Mouse (Mus musculus): ENCODE data around the gene Auts2. TPM values are rescaled to one million over a fixed set of nuclear protein-coding genes. Genes with fewer than 3 reads are reported as not detected.

Auts2 gene
- polyA plus RNA-seq, 1 experiment from 2014 or later: 71.4 TPM

DNA sequence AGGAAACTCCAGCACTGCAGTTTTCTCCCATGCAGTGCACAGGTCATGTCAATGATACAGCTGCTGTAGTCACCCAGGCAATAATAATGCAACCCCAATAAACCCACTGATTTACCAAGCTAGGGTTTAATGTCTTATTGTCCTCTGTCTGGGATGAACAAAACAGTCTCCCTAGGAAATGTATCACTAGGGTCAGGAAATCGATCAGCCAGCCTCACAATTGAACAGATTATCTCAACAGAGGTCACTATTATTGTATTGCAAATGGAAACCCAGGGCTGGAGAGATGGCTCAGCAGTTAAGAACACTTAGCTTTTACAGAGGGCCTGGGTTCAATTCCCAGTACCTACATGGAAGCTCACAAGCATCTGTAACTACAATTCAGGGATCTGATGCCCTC is 65.6 kb downstream of the Auts2 start:
- Histone ChIP-seq H3K4me3 (ENCODE audit: low read depth, low read length) (no peak overlapping the region), H3K36me3 (ENCODE audit: control insufficient read depth, insufficient read depth, low read length) (no peaks in the 10 kb centered on the region), H3K4me2 (ENCODE audit: low read depth, low read length, severe bottlenecking) (no peak overlapping the region), H3K9ac (ENCODE audit: low read length) (no peak overlapping the region), H3K27ac (ENCODE audit: low read depth, low read length) (no peak overlapping the region), H3K9me3 (ENCODE audit: control insufficient read depth, low read length) (no peaks in the 10 kb centered on the region), H3K27me3 (ENCODE audit: control insufficient read depth, insufficient read depth, low read length) (no peaks in the 10 kb centered on the region), H3K4me1 (replicated peaks; ENCODE audit: control insufficient read depth, insufficient read depth, low read length) (peaks cover 10% of the 10 kb centered on the region)
- DNase-seq (ENCODE audit: low spot score): no peak
- 7% methylated on average over 1 of the region's 1 CpGs for WGBS
- no peak for ATAC-seq (replicated peaks; ENCODE audit: low FRiP score)

DNA sequence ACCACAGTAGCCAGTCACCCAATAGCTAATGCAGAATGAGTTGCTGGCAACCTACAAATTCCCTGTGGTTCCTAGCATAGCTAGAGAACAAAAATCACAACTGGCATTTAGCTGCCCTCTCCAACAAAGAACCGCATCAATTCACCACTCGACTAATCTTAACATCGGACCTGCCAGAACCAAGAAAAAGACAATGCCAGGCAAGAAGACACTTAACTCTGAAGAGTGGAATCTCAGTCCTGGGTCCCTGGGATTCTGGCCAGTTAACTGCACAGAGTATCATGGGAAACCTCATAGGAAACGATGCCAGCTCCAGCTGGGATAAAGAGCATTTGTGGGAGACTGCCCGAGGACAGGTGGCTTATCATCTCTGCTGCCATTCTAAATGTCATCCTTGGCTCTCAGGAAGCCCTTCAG is 70.2 kb downstream of the Auts2 start:
- Histone ChIP-seq H3K4me3 (ENCODE audit: low read depth, low read length) (no peak overlapping the region), H3K9me3 (ENCODE audit: control insufficient read depth, low read length) (no peaks in the 10 kb centered on the region), H3K27me3 (ENCODE audit: control insufficient read depth, insufficient read depth, low read length) (no peaks in the 10 kb centered on the region), H3K9ac (ENCODE audit: low read length) (no peak overlapping the region), H3K4me2 (ENCODE audit: low read depth, low read length, severe bottlenecking) (no peak overlapping the region), H3K36me3 (ENCODE audit: control insufficient read depth, insufficient read depth, low read length) (no peaks in the 10 kb centered on the region), H3K27ac (ENCODE audit: low read depth, low read length) (no peak overlapping the region), H3K4me1 (replicated peaks; ENCODE audit: control insufficient read depth, insufficient read depth, low read length) (peaks cover 2% of the 10 kb centered on the region; the same call in 1 of the 2 replicates)
- no peak for DNase-seq (ENCODE audit: low spot score)
- WGBS: 73% methylated on average over 5 of the region's 5 CpGs
- ATAC-seq (replicated peaks; ENCODE audit: low FRiP score): no peak

- Histone ChIP-seq H3K27me3 (ENCODE audit: control insufficient read depth, insufficient read depth, low read length) (no peaks in the 10 kb centered on the region), H3K9ac (ENCODE audit: low read length) (no peak overlapping the region), H3K4me3 (ENCODE audit: low read depth, low read length) (no peak overlapping the region), H3K36me3 (ENCODE audit: control insufficient read depth, insufficient read depth, low read length) (no peaks in the 10 kb centered on the region), H3K4me1 (replicated peaks; ENCODE audit: control insufficient read depth, insufficient read depth, low read length) (peaks cover 2% of the 10 kb centered on the region; the same call in 1 of the 2 replicates), H3K9me3 (ENCODE audit: control insufficient read depth, low read length) (no peaks in the 10 kb centered on the region), H3K4me2 (ENCODE audit: low read depth, low read length, severe bottlenecking) (no peak overlapping the region), H3K27ac (ENCODE audit: low read depth, low read length) (no peak overlapping the region)
- DNase-seq (ENCODE audit: low spot score): no peak
- ATAC-seq (replicated peaks; ENCODE audit: low FRiP score): no peak
- 86% methylated on average over 5 of the region's 5 CpGs for WGBS
Observed at GRCm38 (mm10) chr5:132472184-132472829, 70.8 kb downstream of the Auts2 start.

GRCm38 (mm10) chr5:132467364-132467743 is 75.8 kb downstream of the Auts2 start:
- DNase-seq (ENCODE audit: low spot score) (no peak), ATAC-seq (replicated peaks; ENCODE audit: low FRiP score) (no peak)
- no peaks in the 10 kb centered on the region for H3K36me3 ChIP-seq (ENCODE audit: control insufficient read depth, insufficient read depth, low read length)
- no peak overlapping the region for H3K9ac ChIP-seq (ENCODE audit: low read length)
- 81% methylated on average over 2 of the region's 2 CpGs for WGBS
- no peak overlapping the region for H3K4me3 ChIP-seq (ENCODE audit: low read depth, low read length)
- H3K4me1 ChIP-seq (replicated peaks; ENCODE audit: control insufficient read depth, insufficient read depth, low read length): no peaks in the 10 kb centered on the region
- no peaks in the 10 kb centered on the region for H3K27me3 ChIP-seq (ENCODE audit: control insufficient read depth, insufficient read depth, low read length)
- no peak overlapping the region for H3K4me2 ChIP-seq (ENCODE audit: low read depth, low read length, severe bottlenecking)
- no peak overlapping the region for H3K27ac ChIP-seq (ENCODE audit: low read depth, low read length)
- no peaks in the 10 kb centered on the region for H3K9me3 ChIP-seq (ENCODE audit: control insufficient read depth, low read length)

DNA sequence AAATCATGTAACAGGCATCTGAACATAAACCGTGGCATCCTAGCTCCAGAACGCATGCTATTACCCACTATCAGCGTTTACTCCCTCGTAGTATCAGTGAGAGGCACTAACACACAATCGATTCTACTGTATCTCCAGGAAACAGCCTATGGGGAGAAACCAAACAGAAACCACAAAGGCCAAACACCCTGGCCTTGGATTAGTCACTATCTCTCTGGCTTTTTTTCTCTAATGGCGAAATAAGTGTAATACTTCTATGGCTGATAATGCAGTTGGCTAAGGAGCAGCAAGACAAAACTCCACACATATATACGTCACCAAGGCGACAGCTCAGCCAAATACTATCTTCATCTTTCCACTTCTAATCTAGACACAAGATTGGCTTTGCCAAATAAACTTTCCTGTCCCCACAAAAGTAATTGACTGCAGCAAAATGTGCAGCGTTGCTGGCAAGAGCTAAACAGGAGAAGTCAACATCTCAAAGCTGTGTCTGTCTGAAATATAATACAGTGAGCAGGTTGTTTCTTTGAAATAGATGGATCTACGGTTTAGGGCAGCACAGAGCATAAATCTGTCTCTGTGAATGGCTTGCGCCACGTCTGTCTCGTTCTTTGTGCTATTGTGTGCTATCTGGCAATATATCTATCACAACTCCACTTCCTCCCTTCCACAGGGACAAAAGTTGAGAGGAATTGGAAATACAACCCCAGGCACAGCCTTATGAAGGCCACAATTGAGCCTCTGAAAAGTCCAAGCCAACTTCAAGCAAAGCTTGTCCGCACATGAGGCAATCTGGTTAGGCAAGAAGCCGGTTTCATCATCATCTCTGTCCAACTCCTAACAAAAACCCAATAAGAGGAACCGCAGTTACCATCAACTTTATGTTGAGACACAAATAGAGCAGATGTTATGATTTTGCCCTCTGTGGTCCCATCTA is 76.4 kb downstream of the Auts2 start:
- Histone ChIP-seq H3K9me3 (ENCODE audit: control insufficient read depth, low read length) (no peaks in the 10 kb centered on the region), H3K36me3 (ENCODE audit: control insufficient read depth, insufficient read depth, low read length) (no peaks in the 10 kb centered on the region), H3K9ac (ENCODE audit: low read length) (no peak overlapping the region), H3K27ac (ENCODE audit: low read depth, low read length) (no peak overlapping the region), H3K4me2 (ENCODE audit: low read depth, low read length, severe bottlenecking) (no peak overlapping the region), H3K4me3 (ENCODE audit: low read depth, low read length) (no peak overlapping the region), H3K4me1 (replicated peaks; ENCODE audit: control insufficient read depth, insufficient read depth, low read length) (no peaks in the 10 kb centered on the region), H3K27me3 (ENCODE audit: control insufficient read depth, insufficient read depth, low read length) (no peaks in the 10 kb centered on the region)
- no peak for DNase-seq (ENCODE audit: low spot score)
- ATAC-seq (replicated peaks; ENCODE audit: low FRiP score): no peak
- WGBS: 93% methylated on average over 16 of the region's 16 CpGs

DNA sequence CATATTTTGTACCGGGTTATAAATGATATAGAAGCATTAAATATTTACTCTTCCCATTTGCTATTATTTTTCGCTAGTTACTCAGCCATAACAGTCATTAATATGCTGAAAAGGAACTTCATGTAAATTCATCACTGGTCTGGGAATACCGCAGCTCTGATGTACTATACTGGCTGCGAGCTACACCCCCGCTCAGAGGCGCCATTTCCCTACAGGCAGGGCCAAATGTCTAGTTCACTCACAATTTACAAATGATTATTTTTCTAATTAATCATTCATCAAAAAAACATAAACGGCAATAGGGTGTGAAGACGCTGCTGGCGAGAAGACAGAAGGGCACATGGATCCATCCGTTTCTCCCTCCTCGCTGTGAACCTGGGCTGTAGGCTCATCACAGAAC is 80.6 kb downstream of the Auts2 start:
- ATAC-seq (replicated peaks; ENCODE audit: low FRiP score) (no peak), DNase-seq (ENCODE audit: low spot score) (no peak)
- 87% methylated on average over 11 of the region's 11 CpGs for WGBS
- Histone ChIP-seq H3K36me3 (ENCODE audit: control insufficient read depth, insufficient read depth, low read length) (no peaks in the 10 kb centered on the region), H3K27me3 (ENCODE audit: control insufficient read depth, insufficient read depth, low read length) (no peaks in the 10 kb centered on the region), H3K4me1 (replicated peaks; ENCODE audit: control insufficient read depth, insufficient read depth, low read length) (no peaks in the 10 kb centered on the region), H3K9me3 (ENCODE audit: control insufficient read depth, low read length) (no peaks in the 10 kb centered on the region), H3K4me3 (ENCODE audit: low read depth, low read length) (no peak overlapping the region), H3K27ac (ENCODE audit: low read depth, low read length) (no peak overlapping the region), H3K4me2 (ENCODE audit: low read depth, low read length, severe bottlenecking) (no peak overlapping the region), H3K9ac (ENCODE audit: low read length) (no peak overlapping the region)

DNA sequence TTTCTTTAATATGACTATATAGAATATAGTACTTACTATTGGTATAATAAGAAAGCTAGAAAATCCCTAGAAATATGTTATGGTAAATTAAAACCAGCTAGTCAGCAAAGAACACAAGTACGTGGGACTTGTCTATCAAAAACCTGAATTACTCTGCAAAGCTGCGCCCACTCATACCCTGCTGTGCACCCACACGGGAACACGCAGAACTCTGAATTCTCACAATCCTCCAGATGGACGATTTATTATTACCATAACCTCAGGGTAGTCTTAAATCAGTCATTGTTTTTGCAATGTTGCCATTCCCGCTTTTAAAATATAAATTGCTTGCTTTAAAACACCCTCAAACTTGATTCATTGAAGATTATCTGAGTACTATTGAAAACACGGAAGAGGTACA is 84.6 kb downstream of the Auts2 start:
- Histone ChIP-seq H3K9ac (ENCODE audit: low read length) (no peak overlapping the region), H3K4me2 (ENCODE audit: low read depth, low read length, severe bottlenecking) (no peak overlapping the region), H3K9me3 (ENCODE audit: control insufficient read depth, low read length) (no peaks in the 10 kb centered on the region), H3K4me1 (replicated peaks; ENCODE audit: control insufficient read depth, insufficient read depth, low read length) (no peaks in the 10 kb centered on the region), H3K36me3 (ENCODE audit: control insufficient read depth, insufficient read depth, low read length) (no peaks in the 10 kb centered on the region), H3K27me3 (ENCODE audit: control insufficient read depth, insufficient read depth, low read length) (no peaks in the 10 kb centered on the region), H3K4me3 (ENCODE audit: low read depth, low read length) (no peak overlapping the region), H3K27ac (ENCODE audit: low read depth, low read length) (no peak overlapping the region)
- no peak for ATAC-seq (replicated peaks; ENCODE audit: low FRiP score)
- DNase-seq (ENCODE audit: low spot score): no peak
- 78% methylated on average over 7 of the region's 7 CpGs for WGBS

DNA sequence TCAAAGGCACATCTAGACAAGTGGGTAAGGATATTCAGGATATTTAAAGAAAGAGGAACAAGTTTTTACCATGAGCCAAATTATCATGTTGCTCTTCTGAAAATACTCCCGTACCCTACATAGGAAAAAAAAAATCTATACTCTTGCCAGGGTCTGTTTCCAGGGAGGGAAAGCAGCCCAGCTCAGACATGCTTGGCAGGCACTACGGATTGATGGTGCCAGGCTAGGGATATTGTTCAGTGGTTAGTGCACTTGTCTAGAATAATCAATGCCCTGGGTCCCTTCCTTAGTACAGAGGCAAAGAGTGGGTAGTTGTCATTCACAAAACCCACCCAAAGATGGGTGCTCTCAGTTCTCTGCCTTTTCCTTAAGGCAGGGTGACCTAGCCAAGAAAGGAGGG is 90.8 kb downstream of the Auts2 start:
- no peak overlapping the region for H3K4me2 ChIP-seq (ENCODE audit: low read depth, low read length, severe bottlenecking)
- H3K9ac ChIP-seq (ENCODE audit: low read length): no peak overlapping the region
- H3K9me3 ChIP-seq (ENCODE audit: control insufficient read depth, low read length): no peaks in the 10 kb centered on the region
- WGBS: 86% methylated on average over 2 of the region's 2 CpGs
- no peaks in the 10 kb centered on the region for H3K27me3 ChIP-seq (ENCODE audit: control insufficient read depth, insufficient read depth, low read length)
- DNase-seq (ENCODE audit: low spot score) (no peak), ATAC-seq (replicated peaks; ENCODE audit: low FRiP score) (no peak)
- no peaks in the 10 kb centered on the region for H3K4me1 ChIP-seq (replicated peaks; ENCODE audit: control insufficient read depth, insufficient read depth, low read length)
- H3K4me3 ChIP-seq (ENCODE audit: low read depth, low read length): no peak overlapping the region
- no peaks in the 10 kb centered on the region for H3K36me3 ChIP-seq (ENCODE audit: control insufficient read depth, insufficient read depth, low read length)
- H3K27ac ChIP-seq (ENCODE audit: low read depth, low read length): no peak overlapping the region

Data from forebrain, embryonic 11.5 days (tissue).